Mouse (Mus musculus): ENCODE measurements around the gene Homer3. TPM values are rescaled to one million over a fixed set of nuclear protein-coding genes. Genes with fewer than 3 reads are reported as not detected.
A peak's percentile ranks its signal among the peaks of the same experiment; 100 is the strongest.

Homer3 gene
- polyA plus RNA-seq, 1 experiment from 2014 or later: 37.2 TPM

DNA sequence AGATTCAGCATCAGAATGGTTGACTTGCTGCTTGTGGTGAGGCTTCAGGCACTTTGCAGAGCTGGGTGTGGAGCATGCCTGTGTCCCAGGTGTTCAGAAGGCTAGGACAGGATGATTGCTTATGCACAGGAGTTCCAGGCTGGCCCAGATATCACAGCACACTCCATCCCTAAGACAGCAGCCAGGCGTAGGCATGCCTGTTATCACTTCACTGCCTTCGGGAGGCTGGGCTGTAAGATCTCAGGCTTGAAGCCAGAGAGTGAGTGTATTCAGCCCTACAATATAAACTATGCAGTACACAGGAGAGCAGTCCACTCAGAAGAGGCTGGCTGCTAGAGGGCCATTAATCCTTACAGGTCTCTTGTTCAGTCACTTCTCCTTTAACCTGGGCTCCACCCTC is 23.6 kb upstream of the Homer3 start:
- peaks cover 16% of the 10 kb centered on the region for H3K4me1 ChIP-seq
- H3K9ac ChIP-seq: peak overlapping the region; percentile 44; the same call in 1 of the 2 replicates
- no peaks in the 10 kb centered on the region for H3K27me3 ChIP-seq (replicated peaks)
- no peaks in the 10 kb centered on the region for H3K9me3 ChIP-seq
- H3K36me3 ChIP-seq: peaks cover 99% of the 10 kb centered on the region
- WGBS: 21% methylated on average over 2 of the region's 2 CpGs
- H3K4me3 ChIP-seq: no peak overlapping the region
- H3K4me2 ChIP-seq: no peak overlapping the region
- 0 out of 2 replicates have a peak, but pooled peaks have one; percentile 16 for ATAC-seq (ENCODE audit: extremely low read depth, insufficient number of reproducible peaks, low FRiP score, low TSS enrichment)
- H3K27ac ChIP-seq (replicated peaks): peak overlapping the region; percentile 63; the same call in 1 of the 2 replicates

DNA sequence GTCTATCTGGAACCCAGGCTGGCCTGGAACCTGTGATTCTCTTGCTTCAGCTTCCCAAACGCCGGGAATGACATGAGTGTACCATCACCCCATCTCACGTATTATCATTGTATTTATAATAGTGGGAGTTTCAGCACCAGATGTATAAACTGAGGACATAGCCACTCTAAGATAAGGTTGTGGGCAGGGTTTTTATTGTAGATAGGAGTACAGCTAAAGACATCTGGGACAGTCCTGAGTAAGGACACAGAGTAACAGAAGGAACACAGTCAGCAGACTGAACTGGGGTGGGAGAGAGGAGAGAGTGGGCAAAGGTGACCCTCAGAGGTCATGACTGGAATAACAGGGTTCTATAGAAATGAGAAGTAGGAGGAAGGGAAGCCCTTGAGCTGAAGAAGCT is 15.0 kb upstream of the Homer3 start:
- Histone ChIP-seq H3K27ac (replicated peaks) (no peak overlapping the region), H3K4me3 (no peak overlapping the region), H3K9me3 (no peaks in the 10 kb centered on the region), H3K27me3 (replicated peaks) (no peaks in the 10 kb centered on the region), H3K36me3 (peaks cover 39% of the 10 kb centered on the region), H3K4me1 (peaks cover 12% of the 10 kb centered on the region; the same call in 1 of the 2 replicates), H3K9ac (no peak overlapping the region), H3K4me2 (no peak overlapping the region)
- no peak for ATAC-seq (ENCODE audit: extremely low read depth, insufficient number of reproducible peaks, low FRiP score, low TSS enrichment)
- 79% methylated on average over 3 of the region's 3 CpGs for WGBS

DNA sequence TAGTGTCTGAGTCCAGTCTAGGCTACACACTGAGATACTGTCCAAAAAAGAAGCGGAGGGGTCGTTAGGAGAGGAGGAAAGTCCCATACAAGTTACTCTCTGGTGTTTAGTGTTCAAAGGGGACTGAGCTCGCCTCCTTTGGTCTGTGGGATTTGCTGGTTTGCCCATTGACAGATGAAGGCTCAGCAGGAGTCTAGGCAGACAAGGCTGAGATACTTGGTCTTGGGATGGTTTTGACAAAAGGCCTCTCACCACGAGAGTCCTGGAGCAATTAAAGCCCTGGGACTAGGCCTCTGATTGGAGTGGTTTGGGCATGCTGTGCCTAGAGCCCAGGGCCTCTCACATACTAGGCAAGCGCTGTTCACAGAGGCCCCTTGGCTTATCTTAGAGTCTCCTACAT is 14.3 kb upstream of the Homer3 start:
- Histone ChIP-seq H3K4me3 (no peak overlapping the region), H3K4me2 (no peak overlapping the region), H3K4me1 (peaks cover 17% of the 10 kb centered on the region), H3K36me3 (peaks cover 32% of the 10 kb centered on the region), H3K27ac (replicated peaks) (0 out of 2 replicates have a peak overlapping the region, but pooled peaks have one; percentile 17), H3K9me3 (no peaks in the 10 kb centered on the region), H3K9ac (no peak overlapping the region), H3K27me3 (replicated peaks) (no peaks in the 10 kb centered on the region)
- WGBS: 65% methylated on average over 5 of the region's 5 CpGs
- no peak for ATAC-seq (ENCODE audit: extremely low read depth, insufficient number of reproducible peaks, low FRiP score, low TSS enrichment)

DNA sequence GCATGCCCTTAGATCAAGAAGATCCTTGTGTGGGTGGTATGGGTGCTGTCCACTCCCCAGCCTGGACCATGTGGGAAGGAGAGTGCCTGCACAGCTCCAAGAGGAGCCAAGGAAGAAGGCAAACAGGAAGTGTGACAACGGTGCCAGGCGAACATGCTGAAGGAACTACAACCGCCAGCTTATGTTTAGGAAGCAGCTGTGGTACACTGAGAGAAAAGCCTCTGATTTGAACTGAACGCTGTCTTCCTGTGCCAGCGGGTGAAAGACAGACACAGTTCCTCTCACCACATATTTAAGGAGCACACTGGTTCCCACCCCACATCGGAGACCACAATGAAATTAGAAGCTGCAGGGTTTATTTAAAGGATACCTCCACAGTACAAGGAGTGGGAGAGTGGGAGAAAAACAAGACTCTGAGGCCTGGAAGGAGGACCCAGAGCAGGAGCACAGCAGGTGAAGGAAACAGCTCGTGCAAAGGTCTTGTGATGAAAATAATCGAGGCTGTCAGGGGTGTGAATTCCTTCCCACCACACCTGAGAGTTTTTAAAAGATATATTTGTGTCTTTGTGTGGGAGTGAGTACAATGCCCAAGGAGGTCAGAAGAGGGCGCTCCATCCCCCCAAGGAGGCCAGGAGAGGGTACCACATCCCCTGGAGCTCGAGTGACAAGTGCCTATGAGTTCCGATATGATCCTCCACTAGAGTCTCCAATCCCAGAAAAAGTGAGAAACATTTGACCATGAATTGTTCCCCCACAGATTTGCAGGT is 13.6 kb upstream of the Homer3 start:
- no peak for ATAC-seq (ENCODE audit: extremely low read depth, insufficient number of reproducible peaks, low FRiP score, low TSS enrichment)
- 0 out of 2 replicates have a peak overlapping the region, but pooled peaks have one; percentile 17 for H3K27ac ChIP-seq (replicated peaks)

DNA sequence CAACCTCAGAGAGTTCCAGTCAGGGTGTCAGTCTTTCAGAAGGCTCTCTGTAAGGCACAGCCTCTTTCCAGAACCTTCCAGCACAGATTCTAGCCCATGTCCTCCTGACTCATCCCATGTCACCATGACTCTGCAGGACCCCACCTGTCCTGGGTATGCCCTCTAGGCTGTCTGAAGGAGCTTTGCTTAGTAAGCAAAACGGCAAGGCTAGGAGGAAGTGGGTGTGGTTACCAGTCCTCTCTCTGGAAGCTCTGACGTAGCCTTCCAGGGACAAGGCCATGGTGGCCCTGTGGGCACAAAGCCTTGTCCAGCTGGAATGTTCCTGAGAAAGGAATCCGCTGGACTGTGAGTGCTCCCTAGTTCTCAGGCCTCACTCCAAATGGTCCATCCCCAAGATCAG is 9.7 kb upstream of the Homer3 start:
- no peak overlapping the region for H3K4me2 ChIP-seq
- no peaks in the 10 kb centered on the region for H3K9me3 ChIP-seq
- H3K4me3 ChIP-seq: no peak overlapping the region
- no peaks in the 10 kb centered on the region for H3K27me3 ChIP-seq (replicated peaks)
- H3K36me3 ChIP-seq: no peaks in the 10 kb centered on the region
- H3K4me1 ChIP-seq: peaks cover 24% of the 10 kb centered on the region
- no peak overlapping the region for H3K9ac ChIP-seq
- 41% methylated on average over 3 of the region's 3 CpGs for WGBS
- ATAC-seq (ENCODE audit: extremely low read depth, insufficient number of reproducible peaks, low FRiP score, low TSS enrichment): peak; percentile 71; the same call in 1 of the 2 replicates
- H3K27ac ChIP-seq (replicated peaks): no peak overlapping the region

More for the DNA sequence above, 13.6 kb upstream of the Homer3 start:
- Histone ChIP-seq H3K27me3 (replicated peaks) (no peaks in the 10 kb centered on the region), H3K9ac (no peak overlapping the region), H3K4me2 (no peak overlapping the region), H3K4me3 (no peak overlapping the region), H3K36me3 (peaks cover 26% of the 10 kb centered on the region), H3K9me3 (no peaks in the 10 kb centered on the region), H3K4me1 (peaks cover 19% of the 10 kb centered on the region)
- WGBS: 48% methylated on average over 11 of the region's 11 CpGs

DNA sequence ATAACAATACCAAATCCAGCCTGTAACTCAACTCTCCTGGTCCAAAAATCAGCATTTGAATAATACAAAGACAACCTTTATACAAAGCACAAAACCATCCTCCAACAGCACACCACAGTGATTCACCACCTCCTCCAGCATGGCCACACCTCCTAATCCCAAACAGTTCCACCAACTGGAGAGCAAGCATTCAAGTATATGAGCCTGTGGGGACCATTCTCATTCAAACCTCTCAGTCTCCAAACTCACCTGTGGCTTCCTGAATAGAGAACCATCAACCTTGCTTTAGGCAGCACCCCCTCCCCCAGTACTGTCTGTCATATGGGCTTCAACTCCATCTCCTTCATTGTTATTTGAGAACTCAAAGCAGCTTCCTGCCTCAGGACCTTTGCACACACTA is 8.3 kb upstream of the Homer3 start:
- Histone ChIP-seq H3K27ac (replicated peaks) (no peak overlapping the region), H3K9me3 (no peaks in the 10 kb centered on the region), H3K9ac (no peak overlapping the region), H3K4me3 (no peak overlapping the region), H3K27me3 (replicated peaks) (no peaks in the 10 kb centered on the region), H3K4me1 (peaks cover 25% of the 10 kb centered on the region), H3K36me3 (no peaks in the 10 kb centered on the region), H3K4me2 (no peak overlapping the region)
- no peak for ATAC-seq (ENCODE audit: extremely low read depth, insufficient number of reproducible peaks, low FRiP score, low TSS enrichment)

DNA sequence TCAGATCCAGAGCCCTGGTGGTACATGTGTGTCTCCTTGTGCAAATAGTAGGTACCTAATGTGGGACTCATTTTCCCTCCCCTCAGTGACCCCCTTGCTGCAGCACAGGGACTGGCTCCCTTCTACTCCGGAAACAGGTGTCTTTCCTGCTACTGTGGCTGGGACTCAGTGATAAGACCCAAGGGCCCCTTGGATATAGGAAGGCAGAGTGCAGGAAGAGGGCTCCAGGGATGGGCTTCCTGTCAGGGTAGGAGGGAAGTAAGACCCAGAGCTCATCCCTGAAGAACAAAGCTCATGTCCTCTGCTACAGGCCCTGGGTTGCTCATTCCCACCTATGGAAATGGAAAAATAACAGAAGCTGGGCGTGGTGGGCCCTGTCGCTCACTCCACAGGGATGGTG is 6.2 kb upstream of the Homer3 start:
- Histone ChIP-seq H3K4me2 (no peak overlapping the region), H3K4me3 (no peak overlapping the region), H3K9me3 (no peaks in the 10 kb centered on the region), H3K9ac (no peak overlapping the region), H3K27ac (replicated peaks) (peak overlapping the region; percentile 72), H3K27me3 (replicated peaks) (no peaks in the 10 kb centered on the region), H3K4me1 (peaks cover 40% of the 10 kb centered on the region), H3K36me3 (no peaks in the 10 kb centered on the region)
- peak; percentile 27; the same call in 1 of the 2 replicates for ATAC-seq (ENCODE audit: extremely low read depth, insufficient number of reproducible peaks, low FRiP score, low TSS enrichment)
- WGBS: 70% methylated on average over 3 of the region's 3 CpGs

DNA sequence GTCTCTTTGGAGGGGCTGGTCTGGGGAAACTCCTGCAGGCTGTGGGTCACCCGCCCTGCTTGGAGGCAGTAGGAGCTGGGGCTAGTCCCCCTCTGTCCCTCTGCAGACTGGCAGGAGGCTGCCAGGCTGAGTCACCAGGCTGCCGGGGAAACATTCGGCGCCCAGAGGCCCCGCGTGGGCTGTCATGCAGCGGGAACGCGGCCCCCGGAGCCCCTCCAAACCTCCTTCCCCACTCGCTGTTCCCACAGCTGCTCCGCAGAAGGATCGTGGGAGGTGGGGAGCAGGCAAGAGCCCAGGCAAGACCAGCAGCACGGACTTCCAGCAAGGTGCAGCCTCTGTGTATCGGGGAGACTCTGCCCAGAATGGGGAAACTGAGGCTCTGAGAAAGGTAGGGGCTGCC is 4.5 kb upstream of the Homer3 start:
- no peaks in the 10 kb centered on the region for H3K9me3 ChIP-seq
- peaks cover 49% of the 10 kb centered on the region for H3K4me1 ChIP-seq
- no peak overlapping the region; the same call in 1 of the 2 replicates for H3K27ac ChIP-seq (replicated peaks)
- H3K9ac ChIP-seq: peak overlapping the region; percentile 59
- ATAC-seq (ENCODE audit: extremely low read depth, insufficient number of reproducible peaks, low FRiP score, low TSS enrichment): no peak
- peak overlapping the region; percentile 7; the same call in 1 of the 2 replicates for H3K4me2 ChIP-seq
- no peak overlapping the region for H3K4me3 ChIP-seq
- H3K36me3 ChIP-seq: no peaks in the 10 kb centered on the region
- WGBS: 61% methylated on average over 15 of the region's 15 CpGs
- H3K27me3 ChIP-seq (replicated peaks): no peaks in the 10 kb centered on the region

DNA sequence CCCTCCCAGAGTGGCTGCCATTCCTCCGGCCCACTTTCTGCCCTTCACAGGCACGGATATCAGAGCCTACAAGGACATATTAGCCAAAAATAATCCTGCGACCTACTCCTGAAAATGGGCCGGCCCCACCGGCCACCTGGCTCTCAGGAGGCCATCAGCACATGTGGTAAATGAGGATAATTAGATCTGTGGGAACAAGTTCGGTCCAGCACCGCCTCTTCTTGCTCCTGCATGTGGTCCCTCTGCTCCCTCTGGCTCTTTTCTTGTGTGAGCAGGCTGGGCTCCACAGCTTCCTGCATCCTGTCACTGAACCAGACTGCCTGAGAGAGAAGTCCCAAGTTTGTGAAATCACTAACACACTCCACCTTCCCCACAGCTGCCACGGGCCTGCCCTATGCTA is 3.4 kb upstream of the Homer3 start:
- Histone ChIP-seq H3K9ac (peak overlapping the region; percentile 59), H3K36me3 (no peaks in the 10 kb centered on the region), H3K27ac (replicated peaks) (peak overlapping the region; percentile 72), H3K4me1 (peaks cover 54% of the 10 kb centered on the region), H3K27me3 (replicated peaks) (no peaks in the 10 kb centered on the region), H3K4me2 (no peak overlapping the region; the same call in 1 of the 2 replicates), H3K9me3 (no peaks in the 10 kb centered on the region), H3K4me3 (no peak overlapping the region)
- no peak for ATAC-seq (ENCODE audit: extremely low read depth, insufficient number of reproducible peaks, low FRiP score, low TSS enrichment)
- WGBS: 33% methylated on average over 8 of the region's 8 CpGs

DNA sequence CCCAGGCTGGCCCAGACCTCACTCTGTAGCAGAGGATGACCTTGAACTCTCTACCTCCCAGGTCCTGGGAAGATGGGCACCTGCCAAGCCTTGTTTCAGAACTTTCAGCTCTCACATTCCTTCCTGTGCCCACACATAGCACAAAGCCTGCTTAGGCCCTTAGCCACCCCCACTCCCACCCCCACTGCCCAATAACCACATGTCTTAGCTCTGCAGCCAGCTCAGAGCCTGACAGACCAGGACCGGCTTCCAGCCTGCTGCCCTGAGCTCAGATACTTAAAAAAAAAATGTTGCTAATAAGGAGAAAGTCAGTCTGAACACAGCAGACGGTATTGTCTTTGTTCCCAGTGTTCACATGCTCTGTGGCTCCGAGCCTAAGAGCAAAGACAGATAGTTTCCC is 1.6 kb upstream of the Homer3 start:
- peak overlapping the region; percentile 79 for H3K27ac ChIP-seq (replicated peaks)
- no peaks in the 10 kb centered on the region for H3K27me3 ChIP-seq (replicated peaks)
- H3K9me3 ChIP-seq: no peaks in the 10 kb centered on the region
- 39% methylated on average over 3 of the region's 3 CpGs for WGBS
- H3K36me3 ChIP-seq: peaks cover 17% of the 10 kb centered on the region
- ATAC-seq (ENCODE audit: extremely low read depth, insufficient number of reproducible peaks, low FRiP score, low TSS enrichment): no peak
- H3K9ac ChIP-seq: 0 out of 2 replicates have a peak overlapping the region, but pooled peaks have one; percentile 8
- peaks cover 60% of the 10 kb centered on the region for H3K4me1 ChIP-seq
- H3K4me2 ChIP-seq: no peak overlapping the region
- H3K4me3 ChIP-seq: no peak overlapping the region

DNA sequence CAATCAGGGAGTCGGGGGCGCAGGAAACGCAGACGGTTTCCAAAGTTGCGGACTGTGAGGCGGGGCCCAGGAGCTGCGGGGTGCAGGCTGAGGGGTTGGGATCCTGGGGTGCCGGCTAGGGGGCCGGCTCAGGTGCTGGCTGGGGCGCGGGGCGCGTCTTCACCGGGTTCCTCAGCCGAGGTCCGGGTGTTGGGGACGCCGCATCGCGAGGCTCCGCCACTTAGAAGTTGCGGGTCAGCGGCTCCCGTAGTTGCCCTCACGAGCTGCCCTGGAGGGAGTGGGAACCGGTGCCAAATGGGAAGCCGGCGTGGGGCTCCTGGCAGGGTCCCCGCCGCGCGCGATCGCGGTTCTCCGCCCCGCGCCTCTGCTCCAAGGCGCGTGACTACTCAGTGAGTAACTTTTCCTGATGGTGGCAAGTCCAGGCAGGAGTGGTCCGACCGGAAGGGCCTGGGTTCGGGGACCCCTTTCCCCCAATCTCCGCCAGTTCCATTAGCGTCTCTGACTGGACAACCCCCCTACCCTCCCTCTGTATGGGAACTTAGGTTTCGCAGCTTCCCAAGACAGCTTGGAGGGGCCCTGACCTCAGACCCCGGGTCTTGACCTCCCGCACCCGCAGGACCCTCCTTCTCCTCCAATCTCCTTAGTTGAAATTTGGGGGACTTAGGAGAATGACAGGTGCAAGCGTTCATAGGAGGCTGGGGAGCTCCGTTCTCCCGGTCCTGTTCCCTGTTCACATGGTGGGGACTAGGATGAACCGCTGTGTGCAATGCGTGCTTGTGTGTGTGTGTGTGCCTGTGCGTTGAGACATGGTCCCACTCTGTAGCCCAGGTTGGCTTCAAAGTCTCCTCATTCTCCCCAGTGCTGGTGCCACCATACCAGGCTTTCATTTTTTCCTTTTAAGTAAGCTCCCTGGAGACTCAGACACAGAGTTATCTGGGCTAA is 780 bp downstream of the Homer3 start:
- Histone ChIP-seq H3K27me3 (replicated peaks) (no peaks in the 10 kb centered on the region), H3K4me1 (peaks cover 51% of the 10 kb centered on the region), H3K36me3 (peaks cover 41% of the 10 kb centered on the region), H3K9ac (peak overlapping the region; percentile 95), H3K4me3 (peak overlapping the region; percentile 75), H3K4me2 (peak overlapping the region; percentile 75), H3K9me3 (0 out of 2 replicates have a peak, but pooled peaks cover 3% of the 10 kb centered on the region), H3K27ac (replicated peaks) (peak overlapping the region; percentile 79)
- 2% methylated on average over 55 of the region's 55 CpGs for WGBS
- ATAC-seq (ENCODE audit: extremely low read depth, insufficient number of reproducible peaks, low FRiP score, low TSS enrichment): peak; percentile 18; the same call in 1 of the 2 replicates
